Mouse (Mus musculus) forebrain, embryonic 15.5 days (tissue): ENCODE results near the gene Sfxn5. TPM values are rescaled to one million over a fixed set of nuclear protein-coding genes. Genes with fewer than 3 reads are reported as not detected.

Source experiments
- ATAC-seq: fragments of 200-750 bp; cut with Nextera tagmentation; replicated peaks from 2 replicates; pipeline ENCODE4 v1.8.0; 2017; ENCODE audit warnings: mild to moderate bottlenecking, moderate TSS enrichment, moderate library complexity
- H3K27ac ChIP-seq: fragments of 300-500 bp; sonication (generic); replicated peaks from 2 replicates; pipeline ENCODE4 v1.5.1; 2015; ENCODE audit warnings: mild to moderate bottlenecking, inconsistent platforms
- H3K27me3 ChIP-seq: fragments of 300-500 bp; sonication (generic); 2 replicates; pipeline ENCODE4 v1.6.1; 2015; ENCODE audit warnings: inconsistent platforms
- H3K36me3 ChIP-seq: fragments of 300-500 bp; sonication (generic); 2 replicates; pipeline ENCODE4 v1.6.1; 2015; ENCODE audit warnings: mild to moderate bottlenecking, inconsistent platforms
- H3K4me1 ChIP-seq: fragments of 300-500 bp; sonication (generic); 2 replicates; pipeline ENCODE4 v1.6.1; 2015; ENCODE audit warnings: inconsistent platforms
- H3K4me2 ChIP-seq: fragments of 300-500 bp; sonication (generic); replicated peaks from 2 replicates; pipeline ENCODE4 v1.6.1; 2015; ENCODE audit warnings: mild to moderate bottlenecking, inconsistent platforms
- H3K4me3 ChIP-seq: fragments of 300-500 bp; sonication (generic); 2 replicates; pipeline ENCODE4 v1.5.1; 2015; ENCODE audit warnings: mild to moderate bottlenecking, inconsistent platforms
- H3K9ac ChIP-seq: fragments of 300-500 bp; sonication (generic); replicated peaks from 2 replicates; pipeline ENCODE4 v1.6.1; 2015; ENCODE audit warnings: mild to moderate bottlenecking, inconsistent platforms
- H3K9me3 ChIP-seq: fragments of 300-500 bp; sonication (generic); 2 replicates; pipeline ENCODE4 v1.6.1; 2016; ENCODE audit warnings: inconsistent platforms
- WGBS: fragments of 180-500 bp; shearing (Covaris S2); methylation state at CpG from one replicate; pipeline ENCODE4 v1.1.7; 2015; ENCODE audit warnings: mixed read lengths; 5-methylcytosine and 5-hydroxymethylcytosine counted together
- polyA plus RNA-seq: library from polyadenylated mRNA; unstranded; fragments of >200 nt; fragmentation: Nextera tagmentation; extraction: Ambion mirVana; gene quantifications from 2 replicates; pipeline ENCODE4 v1.2.1, GENCODE M21; 2015

The Sfxn5 gene
- polyA plus RNA-seq, 1 experiment from 2014 or later, result 24.2 TPM

- Histone ChIP-seq H3K27ac (no peak overlapping the region), H3K4me3 (no peak overlapping the region), H3K9ac (no peak overlapping the region), H3K4me1 (no peaks in the 10 kb centered on the region), H3K27me3 (no peaks in the 10 kb centered on the region), H3K9me3 (no peaks in the 10 kb centered on the region), H3K4me2 (no peak overlapping the region), H3K36me3 (no peaks in the 10 kb centered on the region)
- ATAC-seq, result no peak
Measured at GRCm38 (mm10) chr6:85344929-85345328, 11.7 kb upstream of the Sfxn5 start.

- Histone ChIP-seq H3K27ac (no peak overlapping the region), H3K27me3 (no peaks in the 10 kb centered on the region), H3K9ac (no peak overlapping the region), H3K9me3 (no peaks in the 10 kb centered on the region), H3K4me2 (no peak overlapping the region), H3K36me3 (no peaks in the 10 kb centered on the region), H3K4me3 (no peak overlapping the region), H3K4me1 (no peaks in the 10 kb centered on the region)
- WGBS, result 88% methylated on average over 8 of the region's 8 CpGs
- ATAC-seq, result no peak
Measured at GRCm38 (mm10) chr6:85343027-85343426, 9.8 kb upstream of the Sfxn5 start.

DNA sequence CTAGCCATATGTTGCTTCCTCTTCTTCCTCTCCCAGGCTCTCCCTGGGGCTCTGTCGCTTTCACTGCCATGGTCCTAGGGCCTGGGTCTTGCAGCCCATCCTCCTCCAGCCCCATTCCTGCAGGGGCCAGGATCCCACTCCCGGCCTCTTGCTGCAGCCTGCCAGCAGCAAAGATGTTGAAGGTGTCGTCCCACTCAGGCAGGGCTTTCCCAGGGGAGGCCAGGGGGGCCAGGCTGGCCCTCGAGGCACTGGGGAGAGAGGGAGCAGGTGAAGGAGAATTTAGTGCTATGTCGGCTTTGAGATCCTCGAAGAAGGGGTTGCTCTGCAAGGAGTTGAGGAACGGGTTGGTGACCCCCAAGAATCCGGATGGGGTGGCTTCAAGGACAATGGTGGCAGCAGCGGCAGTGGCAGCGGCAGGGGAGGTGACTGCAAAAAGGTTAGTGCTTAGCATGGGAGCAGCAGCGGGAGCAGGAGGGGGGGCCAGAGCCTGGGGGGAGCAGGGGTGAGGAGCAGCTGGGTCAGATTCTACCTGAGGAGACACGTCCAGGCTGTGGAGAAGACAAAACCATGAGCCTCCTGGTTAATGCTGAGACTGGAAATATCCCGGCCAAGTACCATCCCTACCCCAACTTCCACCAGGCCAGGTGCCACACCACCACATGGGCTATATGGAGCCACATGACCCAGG, 8.7 kb upstream of the Sfxn5 start:
- no peak for ATAC-seq
- no peaks in the 10 kb centered on the region for H3K36me3 ChIP-seq
- H3K4me3 ChIP-seq, result no peak overlapping the region
- H3K9me3 ChIP-seq, result no peaks in the 10 kb centered on the region
- H3K27ac ChIP-seq, result no peak overlapping the region
- H3K27me3 ChIP-seq, result no peaks in the 10 kb centered on the region
- no peaks in the 10 kb centered on the region for H3K4me1 ChIP-seq
- H3K9ac ChIP-seq, result no peak overlapping the region
- 75% methylated on average over 13 of the region's 13 CpGs for WGBS
- H3K4me2 ChIP-seq, result no peak overlapping the region

DNA sequence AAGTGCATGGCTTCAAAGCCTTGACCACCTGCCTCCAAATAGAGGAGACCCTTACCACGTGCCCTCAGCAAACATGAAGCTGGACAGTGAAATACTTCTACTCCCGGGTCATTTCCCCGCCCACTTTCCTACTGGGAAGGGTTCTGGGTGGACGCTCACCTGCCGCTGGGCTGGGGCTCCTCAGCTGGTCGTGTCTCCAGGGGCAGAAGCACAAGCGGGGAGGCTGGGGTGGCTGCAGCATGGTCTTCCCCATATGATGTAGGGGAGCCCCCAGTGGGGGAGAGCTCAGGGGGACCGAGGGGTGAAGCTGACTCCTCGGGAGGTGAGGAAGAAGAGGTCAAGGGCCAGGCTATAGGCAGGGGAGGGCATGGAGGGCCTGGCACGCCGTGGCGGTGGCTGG, 7.0 kb upstream of the Sfxn5 start:
- H3K4me3 ChIP-seq, result no peak overlapping the region
- WGBS, result 77% methylated on average over 12 of the region's 12 CpGs
- no peaks in the 10 kb centered on the region for H3K27me3 ChIP-seq
- H3K9me3 ChIP-seq, result no peaks in the 10 kb centered on the region
- H3K4me1 ChIP-seq, result no peaks in the 10 kb centered on the region
- H3K36me3 ChIP-seq, result no peaks in the 10 kb centered on the region
- H3K4me2 ChIP-seq, result no peak overlapping the region
- H3K9ac ChIP-seq, result no peak overlapping the region
- no peak overlapping the region for H3K27ac ChIP-seq
- no peak for ATAC-seq

GRCm38 (mm10) chr6:85339273-85339901, 6.2 kb upstream of the Sfxn5 start:
- no peaks in the 10 kb centered on the region for H3K36me3 ChIP-seq
- no peak for ATAC-seq
- 86% methylated on average over 1 of the region's 1 CpGs for WGBS

GRCm38 (mm10) chr6:85336944-85337343, 3.7 kb upstream of the Sfxn5 start:
- ATAC-seq, result no peak
- no peaks in the 10 kb centered on the region for H3K36me3 ChIP-seq
- H3K4me3 ChIP-seq, result no peak overlapping the region
- H3K9ac ChIP-seq, result no peak overlapping the region
- H3K27me3 ChIP-seq, result no peaks in the 10 kb centered on the region
- H3K27ac ChIP-seq, result no peak overlapping the region
- H3K4me2 ChIP-seq, result no peak overlapping the region
- no peaks in the 10 kb centered on the region for H3K9me3 ChIP-seq
- peaks cover 9% of the 10 kb centered on the region for H3K4me1 ChIP-seq
- 86% methylated on average over 9 of the region's 9 CpGs for WGBS

More at GRCm38 (mm10) chr6:85339273-85339901, 6.2 kb upstream of the Sfxn5 start:
- H3K9me3 ChIP-seq, result no peaks in the 10 kb centered on the region
- no peaks in the 10 kb centered on the region for H3K27me3 ChIP-seq
- H3K4me2 ChIP-seq, result no peak overlapping the region
- no peak overlapping the region for H3K9ac ChIP-seq
- H3K4me3 ChIP-seq, result no peak overlapping the region
- no peaks in the 10 kb centered on the region for H3K4me1 ChIP-seq
- no peak overlapping the region for H3K27ac ChIP-seq

GRCm38 (mm10) chr6:85335352-85335751, 2.1 kb upstream of the Sfxn5 start:
- H3K27ac ChIP-seq, result no peak overlapping the region
- H3K36me3 ChIP-seq, result no peaks in the 10 kb centered on the region
- no peaks in the 10 kb centered on the region for H3K27me3 ChIP-seq
- no peak overlapping the region for H3K4me2 ChIP-seq
- ATAC-seq, result no peak
- WGBS, result 59% methylated on average over 3 of the region's 3 CpGs
- no peak overlapping the region for H3K9ac ChIP-seq
- H3K4me1 ChIP-seq, result peaks cover 14% of the 10 kb centered on the region
- no peak overlapping the region for H3K4me3 ChIP-seq
- no peaks in the 10 kb centered on the region for H3K9me3 ChIP-seq

GRCm38 (mm10) chr6:85334851-85335250, 1.6 kb upstream of the Sfxn5 start:
- Histone ChIP-seq H3K9ac (no peak overlapping the region), H3K4me1 (peaks cover 14% of the 10 kb centered on the region), H3K4me3 (no peak overlapping the region), H3K4me2 (no peak overlapping the region), H3K27me3 (no peaks in the 10 kb centered on the region), H3K9me3 (no peaks in the 10 kb centered on the region), H3K36me3 (no peaks in the 10 kb centered on the region), H3K27ac (no peak overlapping the region)
- ATAC-seq, result no peak
- WGBS, result 59% methylated on average over 5 of the region's 5 CpGs

DNA sequence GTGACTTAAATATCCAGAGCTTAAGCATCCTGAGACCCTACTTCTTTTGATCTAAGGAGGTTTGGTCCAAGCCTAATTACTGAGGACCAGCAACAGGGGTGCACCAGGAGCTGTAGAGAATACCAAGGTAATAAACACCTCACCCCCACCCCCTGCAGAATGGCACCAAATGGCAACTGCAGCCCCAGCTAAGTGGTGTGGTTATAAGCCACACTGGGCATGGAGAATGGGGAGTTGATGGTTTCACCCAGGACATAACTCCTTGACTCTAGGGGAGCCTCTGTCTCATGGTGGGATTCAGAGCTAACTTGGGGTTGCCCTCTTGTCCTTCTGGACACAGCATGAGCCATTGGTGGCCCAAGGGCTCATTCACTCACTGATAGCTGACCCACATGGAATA, 1.0 kb upstream of the Sfxn5 start:
- Histone ChIP-seq H3K9ac (no peak overlapping the region), H3K36me3 (no peaks in the 10 kb centered on the region), H3K27ac (no peak overlapping the region), H3K9me3 (no peaks in the 10 kb centered on the region), H3K4me2 (no peak overlapping the region), H3K4me3 (no peak overlapping the region; the same call in 1 of the 2 replicates), H3K27me3 (no peaks in the 10 kb centered on the region), H3K4me1 (peaks cover 14% of the 10 kb centered on the region)
- no peak for ATAC-seq

DNA sequence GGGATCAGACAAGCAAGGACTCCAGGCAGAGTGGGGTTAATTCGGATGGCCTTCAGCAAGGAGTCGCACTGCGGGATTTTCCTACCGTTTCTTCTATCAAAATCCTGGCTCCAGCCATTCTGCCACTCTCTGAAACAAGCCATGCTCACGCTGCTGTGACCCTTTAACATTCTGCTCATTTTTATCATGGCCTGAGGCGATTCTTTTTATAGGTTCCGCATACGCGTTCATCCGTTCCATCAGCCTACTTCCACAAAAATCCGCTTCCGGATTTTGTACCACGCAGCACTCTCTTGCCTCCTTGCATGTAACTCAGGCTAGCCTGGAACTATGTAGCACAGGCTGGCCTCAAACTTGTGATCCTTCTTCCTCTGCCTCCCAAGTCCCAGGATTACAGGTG, 510 bp upstream of the Sfxn5 start:
- peak overlapping the region; percentile 81 for H3K9ac ChIP-seq
- 5% methylated on average over 13 of the region's 13 CpGs for WGBS
- H3K4me1 ChIP-seq, result peaks cover 14% of the 10 kb centered on the region
- peak overlapping the region; percentile 93 for H3K4me2 ChIP-seq
- H3K4me3 ChIP-seq, result peak overlapping the region; percentile 78
- ATAC-seq, result no peak; the same call in 1 of the 2 replicates
- H3K9me3 ChIP-seq, result no peaks in the 10 kb centered on the region
- no peaks in the 10 kb centered on the region for H3K36me3 ChIP-seq
- peak overlapping the region; percentile 92 for H3K27ac ChIP-seq
- H3K27me3 ChIP-seq, result no peaks in the 10 kb centered on the region

DNA sequence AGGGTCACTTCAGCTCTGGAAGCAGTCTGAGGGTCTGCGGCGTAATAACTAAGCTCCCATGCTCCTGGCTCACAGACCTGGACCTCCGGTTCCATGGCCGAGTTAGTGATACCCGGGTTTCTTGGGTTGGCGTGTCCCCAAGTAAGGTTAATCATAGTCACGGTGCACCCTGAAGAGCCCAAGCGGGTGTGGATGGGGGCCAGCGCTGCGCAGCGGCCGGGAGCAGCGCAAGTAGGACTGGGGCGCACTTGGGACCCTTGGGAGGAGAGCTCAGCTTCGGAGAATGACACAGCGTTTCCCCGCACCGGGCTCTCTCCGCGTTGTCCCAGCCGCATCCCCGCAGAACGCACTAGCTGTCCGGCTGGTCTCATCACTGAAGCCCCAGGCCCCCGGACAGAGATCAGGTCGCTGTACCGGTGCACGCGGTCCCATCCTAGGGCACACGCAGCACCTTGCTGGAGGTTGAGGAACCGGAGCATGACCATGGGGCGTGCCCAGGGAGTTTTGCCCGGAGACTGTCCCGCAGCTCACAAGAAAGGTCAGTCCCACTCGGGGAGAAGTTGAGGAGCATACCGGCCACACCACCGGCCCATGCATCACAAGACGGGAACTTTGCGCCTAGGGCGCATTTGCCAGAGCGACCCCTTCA, 747 bp downstream of the Sfxn5 start:
- no peaks in the 10 kb centered on the region for H3K27me3 ChIP-seq
- H3K27ac ChIP-seq, result peak overlapping the region; percentile 43
- ATAC-seq, result peak; percentile 33; the same call in 1 of the 2 replicates
- H3K9me3 ChIP-seq, result no peaks in the 10 kb centered on the region
- peak overlapping the region; percentile 93 for H3K4me2 ChIP-seq
- H3K36me3 ChIP-seq, result no peaks in the 10 kb centered on the region
- peak overlapping the region; percentile 78 for H3K4me3 ChIP-seq
- under 1% methylated on average over 41 of the region's 41 CpGs for WGBS
- H3K4me1 ChIP-seq, result peaks cover 14% of the 10 kb centered on the region
- H3K9ac ChIP-seq, result peak overlapping the region; percentile 81

DNA sequence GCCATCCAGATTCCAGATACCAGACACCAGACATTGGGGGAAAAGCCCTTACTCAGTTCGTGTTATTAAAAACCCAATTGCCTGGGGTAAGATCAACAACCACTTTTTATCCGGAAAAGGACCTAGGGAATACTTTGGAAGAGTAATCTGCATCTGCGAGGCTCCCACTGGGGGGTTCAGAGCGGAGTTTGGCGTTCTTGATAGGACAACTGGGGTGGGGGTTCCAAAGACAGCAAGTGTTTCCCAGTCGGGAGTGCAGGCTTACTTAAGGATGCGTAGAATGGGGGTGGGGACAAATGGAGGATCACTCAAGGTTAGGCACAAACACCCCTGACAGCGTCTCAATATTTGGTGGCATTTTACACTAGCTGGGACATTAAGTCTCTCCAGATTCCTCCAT, 1.5 kb downstream of the Sfxn5 start:
- H3K27ac ChIP-seq, result no peak overlapping the region
- H3K27me3 ChIP-seq, result no peaks in the 10 kb centered on the region
- peak overlapping the region; percentile 93 for H3K4me2 ChIP-seq
- 0 out of 2 replicates have a peak overlapping the region, but pooled peaks have one; percentile 11 for H3K9ac ChIP-seq
- no peaks in the 10 kb centered on the region for H3K36me3 ChIP-seq
- WGBS, result 14% methylated on average over 8 of the region's 8 CpGs
- no peak for ATAC-seq
- H3K4me3 ChIP-seq, result peak overlapping the region; percentile 78
- H3K4me1 ChIP-seq, result peaks cover 14% of the 10 kb centered on the region
- H3K9me3 ChIP-seq, result no peaks in the 10 kb centered on the region
